Mouse (Mus musculus) limb, embryonic 10.5 days (tissue): ENCODE data around the gene Dap. TPM values are rescaled to one million over a fixed set of nuclear protein-coding genes. Genes with fewer than 3 reads are reported as not detected.
A peak's percentile ranks its signal among the peaks of the same experiment; 100 is the strongest.

Source experiments
- DNase-seq: peaks from one replicate; pipeline ENCODE4 v3.0.0-alpha.2; 2017; ENCODE audit warnings: low spot score
- H3K27ac ChIP-seq: fragments of 300-500 bp; sonication (generic); 2 replicates; pipeline ENCODE4 v1.5.1; 2016; ENCODE audit warnings: mild to moderate bottlenecking
- H3K27me3 ChIP-seq: fragments of 300-500 bp; sonication (generic); 2 replicates; pipeline ENCODE4 v1.6.1; 2016; ENCODE audit warnings: low read depth, mild to moderate bottlenecking; ENCODE audit not compliant: poor library complexity, severe bottlenecking
- H3K36me3 ChIP-seq: fragments of 300-500 bp; sonication (generic); 2 replicates; pipeline ENCODE4 v1.6.1; 2016; ENCODE audit warnings: mild to moderate bottlenecking, moderate library complexity
- H3K4me1 ChIP-seq: fragments of 300-500 bp; sonication (generic); 2 replicates; pipeline ENCODE4 v1.6.1; 2016
- H3K4me3 ChIP-seq: fragments of 300-500 bp; sonication (generic); 2 replicates; pipeline ENCODE4 v1.5.1; 2016; ENCODE audit warnings: mild to moderate bottlenecking, moderate library complexity
- H3K9me3 ChIP-seq: fragments of 300-500 bp; sonication (generic); replicated peaks from 2 replicates; pipeline ENCODE4 v1.6.1; 2016; ENCODE audit warnings: mild to moderate bottlenecking
- WGBS: fragments of 180-500 bp; shearing (Covaris S2); methylation state at CpG from one replicate; pipeline ENCODE4 v1.1.7; 2016; 5-methylcytosine and 5-hydroxymethylcytosine counted together
- polyA plus RNA-seq: library from polyadenylated mRNA; unstranded; fragments of >200 nt; fragmentation: Nextera tagmentation; extraction: Ambion mirVana; gene quantifications from 2 replicates; pipeline ENCODE4 v1.2.1, GENCODE M21; 2016

Dap gene
- polyA plus RNA-seq, 1 experiment from 2014 or later: 42.8 TPM

GRCm38 (mm10) chr15:31302293-31302990, 78.3 kb downstream of the Dap start:
- 80% methylated on average over 12 of the region's 12 CpGs for WGBS

GRCm38 (mm10) chr15:31304302-31304701, 80.2 kb downstream of the Dap start:
- H3K27ac ChIP-seq: no peak overlapping the region
- H3K9me3 ChIP-seq: no peaks in the 10 kb centered on the region
- H3K4me3 ChIP-seq: no peak overlapping the region
- H3K4me1 ChIP-seq: peaks cover 26% of the 10 kb centered on the region
- H3K27me3 ChIP-seq: 0 out of 2 replicates have a peak, but pooled peaks cover 4% of the 10 kb centered on the region
- WGBS: 85% methylated on average over 3 of the region's 3 CpGs
- H3K36me3 ChIP-seq: no peaks in the 10 kb centered on the region
- DNase-seq: no peak

More at GRCm38 (mm10) chr15:31302293-31302990, 78.3 kb downstream of the Dap start:
- no peaks in the 10 kb centered on the region for H3K9me3 ChIP-seq
- H3K4me1 ChIP-seq: peaks cover 31% of the 10 kb centered on the region
- no peaks in the 10 kb centered on the region for H3K36me3 ChIP-seq
- no peak overlapping the region for H3K27ac ChIP-seq
- no peak overlapping the region for H3K4me3 ChIP-seq
- no peak for DNase-seq
- peaks cover 22% of the 10 kb centered on the region for H3K27me3 ChIP-seq

- Histone ChIP-seq H3K4me1 (peaks cover 17% of the 10 kb centered on the region; the same call in 1 of the 2 replicates), H3K4me3 (no peak overlapping the region), H3K27ac (no peak overlapping the region), H3K27me3 (no peaks in the 10 kb centered on the region), H3K36me3 (no peaks in the 10 kb centered on the region), H3K9me3 (no peaks in the 10 kb centered on the region)
- WGBS: 61% methylated on average over 6 of the region's 6 CpGs
- DNase-seq: no peak
Measured at GRCm38 (mm10) chr15:31305181-31305580, 81.1 kb downstream of the Dap start.

- H3K9me3 ChIP-seq: no peaks in the 10 kb centered on the region
- H3K27ac ChIP-seq: no peak overlapping the region
- no peaks in the 10 kb centered on the region for H3K36me3 ChIP-seq
- H3K4me1 ChIP-seq: peaks cover 14% of the 10 kb centered on the region; the same call in 1 of the 2 replicates
- H3K4me3 ChIP-seq: no peak overlapping the region
- DNase-seq: no peak
- H3K27me3 ChIP-seq: no peaks in the 10 kb centered on the region
- WGBS: 86% methylated on average over 4 of the region's 4 CpGs
Measured at GRCm38 (mm10) chr15:31306726-31307125, 82.6 kb downstream of the Dap start.

- Histone ChIP-seq H3K4me3 (no peak overlapping the region), H3K9me3 (no peaks in the 10 kb centered on the region), H3K27ac (no peak overlapping the region), H3K4me1 (peaks cover 14% of the 10 kb centered on the region; the same call in 1 of the 2 replicates), H3K27me3 (no peaks in the 10 kb centered on the region), H3K36me3 (no peaks in the 10 kb centered on the region)
- 69% methylated on average over 15 of the region's 15 CpGs for WGBS
- DNase-seq: no peak
Measured at GRCm38 (mm10) chr15:31309526-31309925, 85.4 kb downstream of the Dap start.

- H3K4me1 ChIP-seq: no peaks in the 10 kb centered on the region
- H3K4me3 ChIP-seq: no peak overlapping the region
- H3K9me3 ChIP-seq: no peaks in the 10 kb centered on the region
- H3K27ac ChIP-seq: no peak overlapping the region
- no peak for DNase-seq
- no peaks in the 10 kb centered on the region for H3K36me3 ChIP-seq
- WGBS: 84% methylated on average over 2 of the region's 2 CpGs
- H3K27me3 ChIP-seq: no peaks in the 10 kb centered on the region
Measured at GRCm38 (mm10) chr15:31312001-31312400, 87.9 kb downstream of the Dap start.

GRCm38 (mm10) chr15:31315630-31316231, 91.6 kb downstream of the Dap start:
- Histone ChIP-seq H3K9me3 (no peaks in the 10 kb centered on the region), H3K4me3 (no peak overlapping the region), H3K27ac (no peak overlapping the region), H3K4me1 (peaks cover 30% of the 10 kb centered on the region), H3K36me3 (no peaks in the 10 kb centered on the region), H3K27me3 (no peaks in the 10 kb centered on the region)
- peak; percentile 87 for DNase-seq
- 7% methylated on average over 5 of the region's 5 CpGs for WGBS

DNA sequence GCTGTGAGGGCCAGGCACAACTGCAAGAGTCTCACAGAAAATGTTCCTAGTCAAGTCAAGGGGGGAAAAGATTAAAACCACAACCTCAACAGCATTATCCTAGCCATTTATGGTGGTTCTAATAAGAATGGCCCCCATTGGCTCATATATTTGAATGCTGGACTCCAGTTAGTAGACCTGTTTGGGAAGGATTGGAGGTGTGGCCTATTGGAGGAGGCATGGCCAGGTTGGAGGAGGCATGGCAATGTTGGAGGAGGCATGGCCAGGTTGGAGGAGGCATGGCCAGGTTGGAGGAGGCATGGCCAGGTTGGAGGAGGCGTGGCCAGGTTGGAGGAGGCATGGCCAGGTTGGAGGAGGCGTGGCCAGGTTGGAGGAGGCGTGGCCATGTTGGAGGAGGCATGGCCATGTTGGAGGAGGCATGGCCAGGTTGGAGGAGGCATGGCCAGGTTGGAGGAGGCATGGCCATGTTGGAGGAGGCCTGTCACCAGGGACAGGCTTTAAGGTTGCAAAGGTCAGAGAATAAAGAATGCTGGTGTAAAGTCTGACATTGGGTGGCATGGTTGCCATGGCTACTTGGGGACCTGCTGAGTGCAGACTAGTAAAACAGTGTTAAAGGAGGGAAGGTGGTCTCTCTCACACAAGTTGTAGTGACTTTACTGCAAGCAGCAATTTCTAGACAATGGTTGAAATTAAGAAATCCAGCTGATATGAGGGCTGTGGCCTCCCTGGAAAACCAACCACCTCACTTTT, 93.1 kb downstream of the Dap start:
- peak overlapping the region; percentile 82 for H3K27ac ChIP-seq
- WGBS: 87% methylated on average over 3 of the region's 3 CpGs
- no peak for DNase-seq

GRCm38 (mm10) chr15:31318158-31318955, 94.2 kb downstream of the Dap start:
- peaks cover 30% of the 10 kb centered on the region for H3K4me1 ChIP-seq
- no peaks in the 10 kb centered on the region for H3K27me3 ChIP-seq
- H3K9me3 ChIP-seq: no peaks in the 10 kb centered on the region
- 33% methylated on average over 6 of the region's 6 CpGs for WGBS
- no peaks in the 10 kb centered on the region for H3K36me3 ChIP-seq
- DNase-seq: peak; percentile 38
- no peak overlapping the region for H3K4me3 ChIP-seq
- H3K27ac ChIP-seq: peak overlapping the region; percentile 82

More for the DNA sequence above, 93.1 kb downstream of the Dap start:
- no peaks in the 10 kb centered on the region for H3K36me3 ChIP-seq
- no peaks in the 10 kb centered on the region for H3K9me3 ChIP-seq
- H3K27me3 ChIP-seq: no peaks in the 10 kb centered on the region
- H3K4me3 ChIP-seq: no peak overlapping the region
- H3K4me1 ChIP-seq: peaks cover 30% of the 10 kb centered on the region

DNA sequence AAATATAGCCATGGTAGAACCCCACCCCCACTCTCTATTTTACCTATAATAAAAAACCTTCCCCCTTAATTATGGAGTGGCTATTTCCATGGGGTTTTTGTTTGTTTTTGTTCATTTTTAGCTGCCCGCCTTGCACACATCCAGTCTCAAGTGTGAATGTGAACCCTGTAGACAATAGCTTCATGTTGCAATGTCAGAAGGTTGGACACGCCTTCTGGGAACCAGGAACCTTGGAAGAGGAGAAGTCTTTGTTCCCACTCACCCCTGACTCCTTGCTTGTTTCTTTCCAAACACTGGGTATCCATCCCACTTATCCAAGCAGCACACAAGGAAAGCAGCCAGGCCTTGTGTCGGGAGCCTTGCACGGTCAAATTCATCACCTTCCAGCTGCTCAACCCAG, 94.9 kb downstream of the Dap start:
- 58% methylated on average over 4 of the region's 4 CpGs for WGBS
- Histone ChIP-seq H3K36me3 (no peaks in the 10 kb centered on the region), H3K4me3 (no peak overlapping the region), H3K27me3 (no peaks in the 10 kb centered on the region), H3K4me1 (peaks cover 30% of the 10 kb centered on the region), H3K27ac (peak overlapping the region; percentile 82), H3K9me3 (no peaks in the 10 kb centered on the region)
- no peak for DNase-seq

DNA sequence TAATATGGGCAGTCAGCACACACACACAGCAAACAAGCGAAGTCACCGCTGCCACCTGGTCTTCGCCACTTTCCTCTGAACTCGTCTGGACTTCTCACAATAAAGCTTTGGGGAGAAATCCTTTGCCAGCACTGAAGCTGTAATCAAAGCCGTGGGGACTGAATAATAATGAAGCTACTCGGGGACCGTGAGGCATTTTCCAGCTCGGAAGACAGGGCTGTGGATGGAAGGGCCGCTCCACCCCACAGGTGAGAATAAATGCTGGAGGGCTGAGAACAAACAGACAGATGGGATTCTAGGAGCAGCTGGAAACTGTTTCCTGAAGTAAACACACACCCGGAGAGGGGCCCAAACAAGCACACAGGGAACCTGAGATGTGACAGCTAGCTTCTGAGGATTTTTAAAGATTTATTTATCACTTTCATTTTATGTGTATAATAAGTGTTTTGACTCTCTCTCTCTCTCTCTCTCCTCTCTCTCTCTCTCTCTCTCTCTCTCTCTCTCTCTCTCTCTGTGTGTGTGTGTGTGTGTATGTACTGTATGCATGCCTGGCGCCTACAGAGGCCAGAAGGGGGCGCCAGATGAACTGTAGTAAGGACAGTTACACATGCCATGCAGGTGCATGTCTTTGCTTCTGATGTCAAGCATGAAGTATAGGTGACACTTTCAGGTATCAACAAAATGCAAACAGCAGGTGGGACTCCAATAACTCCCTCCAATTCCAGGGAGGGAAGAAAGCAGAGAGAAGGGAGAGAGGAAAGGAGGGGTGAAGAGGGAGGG, 96.7 kb downstream of the Dap start:
- Histone ChIP-seq H3K4me1 (peaks cover 30% of the 10 kb centered on the region), H3K4me3 (no peak overlapping the region), H3K27me3 (no peaks in the 10 kb centered on the region), H3K36me3 (no peaks in the 10 kb centered on the region), H3K27ac (no peak overlapping the region), H3K9me3 (no peaks in the 10 kb centered on the region)
- no peak for DNase-seq
- 74% methylated on average over 12 of the region's 12 CpGs for WGBS

DNA sequence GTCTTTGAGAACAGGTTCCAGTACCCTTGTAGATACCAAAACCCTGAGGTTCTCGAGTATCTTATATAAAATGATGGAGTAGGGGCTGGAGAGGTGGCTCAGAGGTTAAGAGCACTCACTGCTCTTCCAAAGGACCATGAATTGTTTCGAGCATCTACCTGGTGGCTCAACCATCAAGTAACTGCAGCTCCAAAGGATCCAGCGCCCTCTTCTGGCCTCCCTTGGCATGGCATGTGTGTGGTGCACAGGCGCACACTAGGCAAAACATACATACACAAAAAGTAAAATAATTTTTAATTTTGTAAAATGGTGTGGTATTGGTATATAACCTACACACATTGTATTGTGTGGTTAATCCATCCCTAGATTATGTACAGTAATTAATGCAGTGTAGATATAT, 99.6 kb downstream of the Dap start:
- Histone ChIP-seq H3K27me3 (no peaks in the 10 kb centered on the region), H3K4me1 (peaks cover 17% of the 10 kb centered on the region), H3K4me3 (no peak overlapping the region), H3K9me3 (no peaks in the 10 kb centered on the region), H3K36me3 (no peaks in the 10 kb centered on the region), H3K27ac (no peak overlapping the region)
- WGBS: 80% methylated on average over 4 of the region's 4 CpGs
- DNase-seq: no peak
